Mouse (Mus musculus) brain, embryonic 14.5 days (tissue): ENCODE measurements around the gene Stra6. TPM values are rescaled to one million over a fixed set of nuclear protein-coding genes. Genes with fewer than 3 reads are reported as not detected.

ENCODE experiments used
- DNase-seq: peaks from one replicate; pipeline ENCODE4 v3.0.0-alpha.2; 2011; ENCODE audit warnings: low read depth
- CTCF ChIP-seq: fragments of 200-500 bp; IDR thresholded peaks from 2 replicates; pipeline ENCODE4 v1.5.1; 2012; ENCODE audit warnings: inconsistent platforms, mild to moderate bottlenecking, moderate library complexity, borderline replicate concordance; ENCODE audit not compliant: insufficient read depth, insufficient read length; ENCODE audit errors: extremely low read depth
- POLR2A ChIP-seq: fragments of 200-500 bp; IDR thresholded peaks from 2 replicates; pipeline ENCODE4 v1.6.1; 2012; ENCODE audit warnings: mild to moderate bottlenecking, inconsistent platforms, borderline replicate concordance; ENCODE audit not compliant: poor library complexity, insufficient read depth, insufficient read length, severe bottlenecking; ENCODE audit errors: extremely low read depth
- polyA plus RNA-seq: library from polyadenylated mRNA; depleted of rRNA; stranded (reverse); fragments of >200 nt; gene quantifications from 2 replicates; pipeline ENCODE4 v1.2.3, GENCODE M21; 2012; rRNA removed

Gene Stra6
- 14.2 and 18.6 TPM in 2 replicates for polyA plus RNA-seq

- TF ChIP-seq CTCF (no peak), POLR2A (no peak)
- DNase-seq = no peak
Observed at GRCm38 (mm10) chr9:58063531-58063930, at the start of gene Stra6. Gene Stra6, plus strand, starts transcription at chr9:58063788.

GRCm38 (mm10) chr9:58014393-58015160, 49.0 kb upstream of the Stra6 start:
- no peak for TF ChIP-seq POLR2A
- TF ChIP-seq CTCF = no peak
- DNase-seq = no peak

- no peak for DNase-seq
- no peak for TF ChIP-seq POLR2A
- TF ChIP-seq CTCF = no peak
Observed at GRCm38 (mm10) chr9:58015856-58016255, 47.7 kb upstream of the Stra6 start.

GRCm38 (mm10) chr9:58016962-58017361, 46.6 kb upstream of the Stra6 start:
- TF ChIP-seq CTCF (no peak), POLR2A (no peak)
- no peak for DNase-seq

- DNase-seq = no peak
- TF ChIP-seq CTCF (no peak), POLR2A (no peak)
Observed at GRCm38 (mm10) chr9:58018385-58018784, 45.2 kb upstream of the Stra6 start.

- TF ChIP-seq POLR2A = no peak
- DNase-seq = no peak
Observed at GRCm38 (mm10) chr9:58025995-58026394, 37.6 kb upstream of the Stra6 start.

GRCm38 (mm10) chr9:58027426-58028180, 36.0 kb upstream of the Stra6 start:
- DNase-seq = no peak
- TF ChIP-seq POLR2A = no peak
- no peak for TF ChIP-seq CTCF

- no peak for DNase-seq
Observed at GRCm38 (mm10) chr9:58028841-58029240, 34.7 kb upstream of the Stra6 start.

GRCm38 (mm10) chr9:58029635-58030034, 34.0 kb upstream of the Stra6 start:
- TF ChIP-seq POLR2A (no peak), CTCF (no peak)
- no peak for DNase-seq

More at GRCm38 (mm10) chr9:58028841-58029240, 34.7 kb upstream of the Stra6 start:
- no peak for TF ChIP-seq POLR2A

GRCm38 (mm10) chr9:58031895-58032294, 31.7 kb upstream of the Stra6 start:
- DNase-seq = no peak

GRCm38 (mm10) chr9:58035519-58035918, 28.1 kb upstream of the Stra6 start:
- TF ChIP-seq POLR2A = no peak
- TF ChIP-seq CTCF = no peak
- DNase-seq = peak; percentile 81

More at GRCm38 (mm10) chr9:58031895-58032294, 31.7 kb upstream of the Stra6 start:
- no peak for TF ChIP-seq POLR2A
- no peak for TF ChIP-seq CTCF
